9 mouse cellular contexts compared by ENCODE assay signal in the genomic region with DNA sequence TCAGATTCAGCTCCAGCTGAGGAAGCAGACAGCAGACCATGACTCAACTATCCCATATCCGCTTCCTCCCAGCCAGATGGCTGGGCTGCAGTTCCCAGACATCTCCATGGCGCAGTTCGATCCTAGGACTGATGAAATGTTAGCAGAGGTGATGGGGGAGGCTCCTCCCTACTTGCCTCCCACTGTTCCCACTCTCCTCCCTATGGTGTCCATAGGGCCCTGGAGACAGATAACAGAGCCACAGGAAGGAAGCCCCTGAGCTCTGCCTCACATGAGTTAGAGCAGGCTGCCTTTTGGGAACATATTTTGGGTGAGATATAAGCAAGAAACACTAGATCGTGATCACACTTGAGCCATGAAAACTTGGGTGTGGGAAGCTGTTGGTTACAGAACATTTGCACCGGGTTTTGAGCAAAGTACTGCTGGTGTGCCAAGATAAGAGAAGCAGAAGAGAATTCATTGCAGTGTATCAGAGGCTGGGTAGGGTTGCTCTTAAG. TPM values are rescaled to one million over a fixed set of nuclear protein-coding genes. Genes with fewer than 3 reads are reported as not detected.
DNase-seq lines count a peak whose midpoint lies in the region; ATAC-seq and TF ChIP-seq lines count a peak whose summit lies in the region.
"Had no signal": no experiment of that assay in that cellular context is flagged by ENCODE, and none has a peak within 500 bp of the region (broad histone marks: within the 10 kb centered on the region; RNA-seq: fewer than 3 reads in every experiment).

No protein-coding gene starts in this region.

- H3K27me3 ChIP-seq in lung, embryonic 16.5 days (ENCODE audit: control insufficient read depth, insufficient read depth, low read depth, low read length): no peaks in the 10 kb centered on the region
- H3K27me3 ChIP-seq in lung, postnatal 0 days (replicated peaks; ENCODE audit: insufficient read depth, low read length): no peaks in the 10 kb centered on the region
- H3K27me3 ChIP-seq in forebrain, embryonic 16.5 days (replicated peaks; ENCODE audit: control insufficient read depth, insufficient read depth, low read length): no peaks in the 10 kb centered on the region

- no peak for TF ChIP-seq CTCF in lung, postnatal 0 days (IDR thresholded peaks at IDR 0.05)

- peak; percentile 51 to 69 for DNase-seq in frontal cortex, postnatal 36 days (ENCODE audit: low spot score in 2 of 2)
- DNase-seq in frontal cortex, postnatal 10 days (ENCODE audit: low spot score in 2 of 2): no peak
- DNase-seq in lung, postnatal 0 days (ENCODE audit: low spot score): no peak
- peak; percentile 23 to 68 for DNase-seq in left cerebral cortex, postnatal 14 days (ENCODE audit: low spot score in 2 of 2)
- DNase-seq in spleen, postnatal 10 days (ENCODE audit: low spot score in 2 of 2): peak; percentile 43 to 56
- DNase-seq in kidney, adult 9 months: no peak
- DNase-seq: cerebellum, adult 8-10 months had no signal

- H3K4me3 ChIP-seq in lung, embryonic 16.5 days (ENCODE audit: low read length): no peak overlapping the region
- no peak overlapping the region for H3K4me3 ChIP-seq in lung, postnatal 0 days (ENCODE audit: low read depth, low read length)
- H3K4me3 ChIP-seq in forebrain, embryonic 16.5 days (replicated peaks; ENCODE audit: low read length): no peak overlapping the region

- 74% methylated on average over 5 of the region's 5 CpGs for WGBS in lung, embryonic 16.5 days
- 72% methylated on average over 5 of the region's 5 CpGs for WGBS in lung, postnatal 0 days
- 95% methylated on average over 5 of the region's 5 CpGs for WGBS in forebrain, embryonic 16.5 days

- H3K9ac ChIP-seq in lung, embryonic 16.5 days (ENCODE audit: low read length): no peak overlapping the region
- H3K9ac ChIP-seq in lung, postnatal 0 days (replicated peaks; ENCODE audit: low read depth): no peak overlapping the region
- H3K9ac ChIP-seq in forebrain, embryonic 16.5 days (replicated peaks; ENCODE audit: low read depth, low read length): no peak overlapping the region

- H3K9me3 ChIP-seq in lung, embryonic 16.5 days (ENCODE audit: control insufficient read depth, low read length): no peaks in the 10 kb centered on the region
- H3K9me3 ChIP-seq in lung, postnatal 0 days (ENCODE audit: low read length): no peaks in the 10 kb centered on the region
- H3K9me3 ChIP-seq in forebrain, embryonic 16.5 days (ENCODE audit: control insufficient read depth, low read length): no peaks in the 10 kb centered on the region

- no peaks in the 10 kb centered on the region for H3K36me3 ChIP-seq in lung, embryonic 16.5 days (ENCODE audit: control insufficient read depth, insufficient read depth, low read length)
- no peaks in the 10 kb centered on the region for H3K36me3 ChIP-seq in lung, postnatal 0 days (ENCODE audit: insufficient read depth, low read length)
- H3K36me3 ChIP-seq in forebrain, embryonic 16.5 days (ENCODE audit: control insufficient read depth, insufficient read depth): no peaks in the 10 kb centered on the region

- peaks cover 40% of the 10 kb centered on the region for H3K4me1 ChIP-seq in lung, embryonic 16.5 days (replicated peaks; ENCODE audit: control insufficient read depth, insufficient read depth, low read length)
- peaks cover 8% of the 10 kb centered on the region; the same call in 1 of the 2 replicates for H3K4me1 ChIP-seq in lung, postnatal 0 days (ENCODE audit: insufficient read depth, low read depth, low read length)
- H3K4me1 ChIP-seq in forebrain, embryonic 16.5 days (replicated peaks; ENCODE audit: control insufficient read depth, insufficient read depth, low read length): peaks cover 8% of the 10 kb centered on the region; the same call in 1 of the 2 replicates

- peak overlapping the region; percentile 10 for H3K27ac ChIP-seq in lung, embryonic 16.5 days (ENCODE audit: low read length)
- no peak overlapping the region for H3K27ac ChIP-seq in lung, postnatal 0 days (ENCODE audit: low read length)
- H3K27ac ChIP-seq in forebrain, embryonic 16.5 days (ENCODE audit: low read length): no peak overlapping the region

- no peak for TF ChIP-seq EP300 in lung, postnatal 0 days (IDR thresholded peaks at IDR 0.05)

- no peak overlapping the region for H3K4me2 ChIP-seq in lung, embryonic 16.5 days (ENCODE audit: low read depth, low read length)
- H3K4me2 ChIP-seq in lung, postnatal 0 days (replicated peaks; ENCODE audit: low read depth, low read length): no peak overlapping the region
- no peak overlapping the region for H3K4me2 ChIP-seq in forebrain, embryonic 16.5 days (ENCODE audit: low read length)

- intact Hi-C loops in left cerebral cortex, postnatal 14 days (cut with DNase I): loop anchor here (5.0 kb wide), 1 partner anchor 139 kb away; no protein-coding TSS in a partner anchor

- ATAC-seq in lung, embryonic 16.5 days (ENCODE audit: low read depth): no peak
- no peak for ATAC-seq in lung, postnatal 0 days
- ATAC-seq in forebrain, embryonic 16.5 days: no peak

RNA-seq across cellular contexts. Expression of a gene that starts 18.3 kb away (rescaled TPM):
- polyA plus RNA-seq in lung, embryonic 16.5 days (2015; fragmentation: Nextera tagmentation; extraction: Ambion mirVana): 3.6 and 17.3 TPM in 2 replicates
- polyA plus RNA-seq in lung, postnatal 0 days (2015; fragmentation: Nextera tagmentation; extraction: Ambion mirVana): 5.8 and 7.2 TPM in 2 replicates
- 10 to 100 TPM; 86.2 to 87.9 TPM for total RNA-seq in left cerebral cortex, postnatal 14 days (2021)
- polyA plus RNA-seq in forebrain, embryonic 16.5 days (2015; fragmentation: Nextera tagmentation; extraction: Ambion mirVana): 3.3 and 4.2 TPM in 2 replicates

Comparison
In these comparisons a context has a peak if more than half of its experiments do, and no peak if none do; other contexts are left out.
1. DNase-seq: peak in frontal cortex, postnatal 36 days (2 of 2), left cerebral cortex, postnatal 14 days (2 of 2) and spleen, postnatal 10 days (2 of 2); none in frontal cortex, postnatal 10 days (0 of 2), lung, postnatal 0 days (single experiment) and kidney, adult 9 months (single experiment).